Comparison of ENCODE assay signal across 11 mouse cellular contexts in genomic region chr14:30129378-30129777, GRCm38 (mm10).
A peak's percentile ranks its signal among the peaks of the same experiment; 100 is the strongest.
DNase-seq lines count a peak whose midpoint lies in the region; ATAC-seq and TF ChIP-seq lines count a peak whose summit lies in the region.
"Had no signal": no experiment of that assay in that cellular context is flagged by ENCODE, and none has a peak within 500 bp of the region (broad histone marks: within the 10 kb centered on the region; RNA-seq: fewer than 3 reads in every experiment).

No protein-coding gene starts in this region.

- no peaks in the 10 kb centered on the region for H3K9me3 ChIP-seq in liver, embryonic 12.5 days (replicated peaks)
- H3K9me3 ChIP-seq: heart, embryonic 13.5 days; megakaryocyte, embryonic 14.5 days had no signal

- 21% methylated on average over 9 of the region's 9 CpGs for WGBS in liver, embryonic 12.5 days (ENCODE audit: insufficient replicate concordance)

- H3K36me3 ChIP-seq in liver, embryonic 12.5 days = no peaks in the 10 kb centered on the region
- H3K36me3 ChIP-seq: heart, embryonic 13.5 days had no signal

- no peak for ATAC-seq in liver, embryonic 12.5 days
- peak; percentile 68 for ATAC-seq in megakaryocyte progenitor cell, adult 5-6 weeks (replicated peaks; ENCODE audit: poor library complexity)
- ATAC-seq: Patski had no signal

- TF ChIP-seq CTCF in brain, embryonic 14.5 days (IDR thresholded peaks at IDR 0.05; ENCODE audit: borderline replicate concordance, extremely low read depth, insufficient read depth, insufficient read length) = peak; percentile 63; the same call in 1 of the 2 replicates

- H3K9ac ChIP-seq in liver, embryonic 12.5 days = no peak overlapping the region
- H3K9ac ChIP-seq: heart, embryonic 13.5 days had no signal

- H3K4me3 ChIP-seq in liver, embryonic 12.5 days = no peak overlapping the region
- H3K4me3 ChIP-seq: heart, embryonic 13.5 days; megakaryocyte, embryonic 14.5 days had no signal

- peak; percentile 33 to 49 for DNase-seq in adrenal gland, postnatal 36 days
- no peak for DNase-seq in adrenal gland, adult 18-20 months (ENCODE audit: low spot score in 2 of 2)
- peak; percentile 45 for DNase-seq in liver
- no peak for DNase-seq in brain, embryonic 14.5 days (ENCODE audit: low read depth)
- peak; percentile 20 to 41 for DNase-seq in heart, postnatal 36 days
- no peak for DNase-seq in neural tube, embryonic 10.5 days (ENCODE audit: extremely low spot score, low spot score)

- H3K4me1 ChIP-seq in liver, embryonic 12.5 days = no peaks in the 10 kb centered on the region

- no peak overlapping the region for H3K27ac ChIP-seq in liver, embryonic 12.5 days
- H3K27ac ChIP-seq: heart, embryonic 13.5 days had no signal

- intact Hi-C loops in heart, postnatal 36 days (cut with DNase I) = no loop called here

- H3K27me3 ChIP-seq in liver, embryonic 12.5 days (replicated peaks) = no peaks in the 10 kb centered on the region
- H3K27me3 ChIP-seq: heart, embryonic 13.5 days; Patski had no signal

- no peak overlapping the region for H3K4me2 ChIP-seq in liver, embryonic 12.5 days
- H3K4me2 ChIP-seq: heart, embryonic 13.5 days had no signal

- no peak for TF ChIP-seq POLR2A in brain, embryonic 14.5 days (IDR thresholded peaks at IDR 0.05; ENCODE audit: borderline replicate concordance, extremely low read depth, insufficient read depth, insufficient read length, poor library complexity, severe bottlenecking)

Comparison
In these comparisons a context has a peak if more than half of its experiments do, and no peak if none do; other contexts are left out.
1. DNase-seq: peak in adrenal gland, postnatal 36 days (2 of 2), liver (single experiment) and heart, postnatal 36 days (2 of 2); none in adrenal gland, adult 18-20 months (0 of 2), brain, embryonic 14.5 days (single experiment) and neural tube, embryonic 10.5 days (single experiment).